Mouse (Mus musculus): Measurements from ENCODE around the gene Apoa2. TPM values are rescaled to one million over a fixed set of nuclear protein-coding genes. Genes with fewer than 3 reads are reported as not detected.
A peak's percentile ranks its signal among the peaks of the same experiment; 100 is the strongest.

Gene Apoa2
- total and polyA plus RNA-seq, 2 experiments from 2014 or later: 4.5 to 14.5 TPM

DNA sequence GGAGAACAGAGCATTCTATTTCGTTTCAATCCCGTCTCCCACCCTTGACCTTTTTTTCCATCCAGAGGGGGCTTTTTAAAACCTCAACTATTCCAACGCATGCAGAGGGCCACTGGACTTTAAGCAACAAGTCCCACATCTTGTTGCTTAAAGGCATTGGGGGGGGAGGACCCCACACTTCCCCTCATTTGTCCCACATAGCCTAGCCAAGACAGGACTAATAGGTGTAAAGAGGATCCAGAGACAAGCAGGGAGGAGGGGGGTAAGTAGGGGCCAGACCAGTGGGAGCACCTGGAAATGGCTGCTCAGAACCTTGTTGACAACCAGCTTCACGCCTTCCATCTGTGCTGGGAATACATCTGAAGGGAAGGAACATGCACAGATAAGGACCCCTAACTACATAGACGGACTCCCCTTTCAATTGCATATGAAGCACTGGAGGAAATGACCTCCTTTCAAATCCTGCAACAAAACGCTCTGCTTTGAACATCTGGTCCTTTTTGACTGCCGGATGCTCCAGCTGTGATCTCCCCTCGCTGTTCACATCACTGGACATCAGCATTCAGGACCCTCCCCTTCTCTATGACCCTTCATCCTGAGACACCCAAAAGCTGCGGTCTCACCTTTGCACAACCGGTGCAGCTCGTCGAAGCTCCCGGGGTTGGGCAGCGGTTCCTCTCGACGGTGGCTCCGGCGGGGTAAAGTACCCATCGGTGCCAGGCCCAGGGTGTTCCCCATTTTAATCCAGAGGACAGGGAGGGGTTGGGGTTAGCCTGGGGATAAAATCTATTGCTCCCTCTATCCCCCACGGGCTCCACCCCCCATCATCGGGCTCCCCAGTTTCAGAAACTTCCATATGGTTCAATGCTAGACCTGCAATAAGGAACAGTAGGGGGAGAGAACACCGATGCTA is 3.3 kb upstream of the Apoa2 start:
- WGBS: 5% methylated on average over 22 of the region's 22 CpGs
- H3K9ac ChIP-seq (replicated peaks; ENCODE audit: low read depth, low read length): peak overlapping the region; percentile 56
- H3K4me3 ChIP-seq (ENCODE audit: low read depth, low read length): peak overlapping the region; percentile 66
- H3K27me3 ChIP-seq (ENCODE audit: control insufficient read depth, insufficient read depth, low read length): no peaks in the 10 kb centered on the region
- H3K4me2 ChIP-seq (ENCODE audit: low read depth, low read length): peak overlapping the region; percentile 77
- ATAC-seq (ENCODE audit: insufficient read depth, low read depth) (no peak), DNase-seq (ENCODE audit: low spot score) (no peak)
- H3K9me3 ChIP-seq (replicated peaks; ENCODE audit: control insufficient read depth, low read length): no peaks in the 10 kb centered on the region
- peak overlapping the region; percentile 15; the same call in 1 of the 2 replicates for H3K27ac ChIP-seq (ENCODE audit: low read depth)
- H3K4me1 ChIP-seq (ENCODE audit: control insufficient read depth, insufficient read depth): peaks cover 8% of the 10 kb centered on the region
- peaks cover 24% of the 10 kb centered on the region for H3K36me3 ChIP-seq (replicated peaks; ENCODE audit: control insufficient read depth, insufficient read depth, low read length)
- TF ChIP-seq CTCF (IDR thresholded peaks at IDR 0.05; ENCODE audit: low read depth) (no peak), EP300 (IDR thresholded peaks at IDR 0.05; ENCODE audit: low read depth) (no peak)

DNA sequence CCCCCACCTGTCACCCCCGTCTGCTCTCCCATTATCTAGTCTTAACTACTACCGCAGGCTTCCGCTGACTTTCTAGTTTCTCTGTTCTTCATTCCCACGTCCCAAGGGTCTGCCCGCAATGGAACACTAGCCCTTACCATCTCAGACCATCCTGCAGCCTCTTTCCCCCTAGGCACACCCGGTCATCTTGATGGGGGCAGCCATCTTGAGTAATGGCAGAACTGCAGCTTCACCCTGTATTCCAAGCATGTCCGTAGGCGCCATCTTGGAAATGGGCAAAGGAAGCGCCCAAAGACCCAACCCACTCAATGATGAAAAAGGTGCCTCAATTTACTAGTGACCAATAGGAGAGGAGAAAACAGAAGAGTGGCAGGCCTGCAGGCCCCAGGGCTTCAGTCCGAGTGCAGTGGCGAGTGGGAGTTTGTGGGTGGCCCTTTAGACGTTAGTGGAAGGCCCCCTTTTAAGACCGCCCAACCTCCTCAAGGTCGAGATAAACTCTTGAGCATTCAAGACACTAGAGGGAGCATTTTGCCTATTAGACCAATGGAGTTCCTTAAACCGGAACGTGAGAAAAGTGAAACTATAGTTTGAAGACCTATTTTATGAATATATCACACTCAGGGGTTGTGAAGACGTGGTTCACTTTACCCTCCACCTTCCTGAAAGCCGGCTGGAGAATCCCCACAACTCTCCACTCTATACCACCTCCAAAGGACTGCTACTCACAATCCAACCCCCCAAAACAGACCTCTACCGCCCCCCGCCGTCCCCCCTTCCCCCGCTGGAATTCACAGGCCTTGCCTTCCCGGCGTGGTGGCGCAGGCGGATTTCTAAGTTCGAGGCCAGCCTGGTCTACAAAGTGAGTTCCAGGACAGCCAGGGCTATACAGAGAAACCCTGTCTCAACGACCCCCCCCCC is 2.4 kb upstream of the Apoa2 start, which contains the start of gene Tomm40l:
Tomm40l (minus strand) TSS at position 277 of the 918 bp plus-strand sequence.
- peak within 1 kb of the TSS; percentile 56 for H3K9ac ChIP-seq (replicated peaks; ENCODE audit: low read depth, low read length)
- no peaks in the 10 kb centered on the region for H3K27me3 ChIP-seq (ENCODE audit: control insufficient read depth, insufficient read depth, low read length)
- WGBS: under 1% methylated on average over 28 of the region's 28 CpGs
- peak; percentile 79 for TF ChIP-seq CTCF (IDR thresholded peaks at IDR 0.05; ENCODE audit: low read depth)
- TF ChIP-seq EP300 (IDR thresholded peaks at IDR 0.05; ENCODE audit: low read depth): no peak; the same call in 1 of the 2 replicates
- H3K27ac ChIP-seq (ENCODE audit: low read depth): peak within 1 kb of the TSS; percentile 94
- peak within 1 kb of the TSS; percentile 77 for H3K4me2 ChIP-seq (ENCODE audit: low read depth, low read length)
- H3K4me1 ChIP-seq (ENCODE audit: control insufficient read depth, insufficient read depth): peaks cover 8% of the 10 kb centered on the region
- H3K4me3 ChIP-seq (ENCODE audit: low read depth, low read length): peak within 1 kb of the TSS; percentile 66
- peak; percentile 97 for ATAC-seq (ENCODE audit: insufficient read depth, low read depth)
- DNase-seq (ENCODE audit: low spot score): peak; percentile 100
- no peaks in the 10 kb centered on the region for H3K9me3 ChIP-seq (replicated peaks; ENCODE audit: control insufficient read depth, low read length)
- H3K36me3 ChIP-seq (replicated peaks; ENCODE audit: control insufficient read depth, insufficient read depth, low read length): peaks cover 24% of the 10 kb centered on the region

DNA sequence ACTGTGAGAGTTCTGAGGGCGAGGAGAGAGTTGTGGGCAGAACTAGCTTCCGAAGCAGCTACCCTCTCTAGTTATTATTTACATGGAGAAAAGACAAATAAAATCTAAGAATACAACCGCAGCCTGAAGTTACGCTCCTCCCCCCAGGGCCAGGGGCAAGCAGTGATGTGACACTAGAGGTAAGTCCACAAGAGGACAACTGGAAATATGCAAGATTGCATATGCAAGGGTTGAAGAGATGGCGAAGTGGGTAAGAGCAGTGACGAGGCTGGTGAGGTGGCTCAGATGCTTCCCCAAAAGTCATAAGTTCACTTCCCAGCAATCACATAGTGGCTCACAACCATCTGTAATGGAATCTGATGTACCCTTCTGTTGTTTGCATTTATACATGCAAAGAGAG is 1.7 kb upstream of the Apoa2 start:
- TF ChIP-seq EP300 (IDR thresholded peaks at IDR 0.05; ENCODE audit: low read depth) (no peak), CTCF (IDR thresholded peaks at IDR 0.05; ENCODE audit: low read depth) (no peak)
- Histone ChIP-seq H3K4me1 (ENCODE audit: control insufficient read depth, insufficient read depth) (peaks cover 8% of the 10 kb centered on the region), H3K27ac (ENCODE audit: low read depth) (peak overlapping the region; percentile 94), H3K27me3 (ENCODE audit: control insufficient read depth, insufficient read depth, low read length) (no peaks in the 10 kb centered on the region), H3K36me3 (replicated peaks; ENCODE audit: control insufficient read depth, insufficient read depth, low read length) (peaks cover 24% of the 10 kb centered on the region), H3K9ac (replicated peaks; ENCODE audit: low read depth, low read length) (0 out of 2 replicates have a peak overlapping the region, but pooled peaks have one; percentile 41), H3K4me2 (ENCODE audit: low read depth, low read length) (peak overlapping the region; percentile 44), H3K9me3 (replicated peaks; ENCODE audit: control insufficient read depth, low read length) (no peaks in the 10 kb centered on the region), H3K4me3 (ENCODE audit: low read depth, low read length) (peak overlapping the region; percentile 66)
- DNase-seq (ENCODE audit: low spot score) (no peak), ATAC-seq (ENCODE audit: insufficient read depth, low read depth) (no peak)
- WGBS: 83% methylated on average over 6 of the region's 6 CpGs

DNA sequence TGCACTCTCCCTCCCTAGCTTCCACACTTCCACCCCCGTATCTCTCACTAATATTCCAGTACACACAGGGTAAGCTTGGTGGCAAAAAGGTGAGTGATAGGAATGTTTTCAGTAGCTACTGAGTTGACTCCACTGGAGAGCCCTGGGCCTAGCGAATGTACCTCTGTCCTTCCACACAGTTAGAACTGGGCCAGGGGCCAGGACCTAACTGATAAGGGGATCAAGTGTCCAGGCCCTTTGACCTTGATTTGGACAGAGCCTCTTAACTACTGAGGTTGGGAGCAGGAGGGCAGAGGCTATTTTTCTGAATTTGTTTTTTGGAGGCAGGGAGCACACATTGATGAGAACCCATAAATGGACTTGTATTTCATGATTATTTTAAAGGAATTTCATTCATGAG is 1.1 kb upstream of the Apoa2 start:
- DNase-seq (ENCODE audit: low spot score): no peak
- Histone ChIP-seq H3K27me3 (ENCODE audit: control insufficient read depth, insufficient read depth, low read length) (no peaks in the 10 kb centered on the region), H3K27ac (ENCODE audit: low read depth) (no peak overlapping the region), H3K4me1 (ENCODE audit: control insufficient read depth, insufficient read depth) (peaks cover 8% of the 10 kb centered on the region), H3K4me3 (ENCODE audit: low read depth, low read length) (no peak overlapping the region), H3K9ac (replicated peaks; ENCODE audit: low read depth, low read length) (no peak overlapping the region), H3K9me3 (replicated peaks; ENCODE audit: control insufficient read depth, low read length) (no peaks in the 10 kb centered on the region), H3K4me2 (ENCODE audit: low read depth, low read length) (no peak overlapping the region), H3K36me3 (replicated peaks; ENCODE audit: control insufficient read depth, insufficient read depth, low read length) (peaks cover 17% of the 10 kb centered on the region)
- no peak for ATAC-seq (ENCODE audit: insufficient read depth, low read depth)
- 52% methylated on average over 2 of the region's 2 CpGs for WGBS
- TF ChIP-seq EP300 (IDR thresholded peaks at IDR 0.05; ENCODE audit: low read depth): no peak
- TF ChIP-seq CTCF (IDR thresholded peaks at IDR 0.05; ENCODE audit: low read depth): no peak

DNA sequence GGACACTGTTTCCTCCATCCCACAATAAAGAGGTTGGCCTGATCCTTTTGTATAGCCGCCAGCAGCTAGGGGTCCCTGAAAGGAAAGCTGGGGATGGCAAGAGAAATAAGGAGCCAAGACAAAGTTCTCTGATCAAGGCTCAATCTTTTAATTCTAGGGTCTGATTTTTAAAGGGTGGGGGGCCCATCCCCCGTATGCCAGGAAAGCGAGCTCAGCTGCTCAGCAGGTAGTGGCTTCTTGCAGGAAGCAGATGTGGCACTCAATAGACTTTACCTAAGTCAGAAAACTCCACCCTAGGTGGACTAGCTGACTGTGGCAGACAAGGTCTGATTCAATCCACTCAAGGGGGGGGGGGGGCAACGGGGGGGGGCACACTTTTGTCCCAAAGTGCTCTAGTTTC is 1.9 kb downstream of the Apoa2 start:
- WGBS: 56% methylated on average over 4 of the region's 4 CpGs
- H3K4me1 ChIP-seq (ENCODE audit: control insufficient read depth, insufficient read depth): no peaks in the 10 kb centered on the region

More for the DNA sequence above, 1.9 kb downstream of the Apoa2 start:
- Histone ChIP-seq H3K4me2 (ENCODE audit: low read depth, low read length) (no peak overlapping the region), H3K27me3 (ENCODE audit: control insufficient read depth, insufficient read depth, low read length) (no peaks in the 10 kb centered on the region), H3K9me3 (replicated peaks; ENCODE audit: control insufficient read depth, low read length) (no peaks in the 10 kb centered on the region), H3K9ac (replicated peaks; ENCODE audit: low read depth, low read length) (no peak overlapping the region), H3K27ac (ENCODE audit: low read depth) (no peak overlapping the region), H3K36me3 (replicated peaks; ENCODE audit: control insufficient read depth, insufficient read depth, low read length) (no peaks in the 10 kb centered on the region), H3K4me3 (ENCODE audit: low read depth, low read length) (no peak overlapping the region)
- DNase-seq (ENCODE audit: low spot score) (no peak), ATAC-seq (ENCODE audit: insufficient read depth, low read depth) (no peak)
- no peak for TF ChIP-seq EP300 (IDR thresholded peaks at IDR 0.05; ENCODE audit: low read depth)
- TF ChIP-seq CTCF (IDR thresholded peaks at IDR 0.05; ENCODE audit: low read depth): no peak
